Mouse (Mus musculus): ENCODE measurements around the gene Fam53b. TPM values are rescaled to one million over a fixed set of nuclear protein-coding genes. Genes with fewer than 3 reads are reported as not detected.

Fam53b gene
- total and polyA plus RNA-seq, 2 experiments from 2014 or later, result 9.4 to 17.3 TPM

- peak; percentile 54 for DNase-seq (ENCODE audit: low spot score)
Observed at GRCm38 (mm10) chr7:132853361-132853760, 39.7 kb upstream of the Fam53b start.

GRCm38 (mm10) chr7:132852173-132852844, 38.6 kb upstream of the Fam53b start, which contains the start of gene Eef1akmt2:
Eef1akmt2 (minus strand) TSS chr7:132852673.
- ATAC-seq (ENCODE audit: low FRiP score) (peak; percentile 93), DNase-seq (ENCODE audit: low spot score) (peak; percentile 94)
- Histone ChIP-seq H3K27ac (ENCODE audit: low read depth, low read length) (peak within 1 kb of the TSS; percentile 97), H3K4me3 (ENCODE audit: low read depth, low read length) (peak within 1 kb of the TSS; percentile 80), H3K4me1 (ENCODE audit: insufficient read depth, low read length) (no peaks in the 10 kb centered on the region), H3K27me3 (ENCODE audit: insufficient read depth, low read length) (no peaks in the 10 kb centered on the region), H3K9me3 (ENCODE audit: low read length) (no peaks in the 10 kb centered on the region), H3K4me2 (ENCODE audit: low read depth, low read length, poor library complexity, severe bottlenecking) (peak within 1 kb of the TSS; percentile 70), H3K36me3 (ENCODE audit: insufficient read depth, low read length) (peaks cover 9% of the 10 kb centered on the region; the same call in 1 of the 2 replicates), H3K9ac (replicated peaks; ENCODE audit: low read length, poor library complexity, severe bottlenecking) (peak within 1 kb of the TSS; percentile 94)
- under 1% methylated on average over 37 of the region's 37 CpGs for WGBS
- TF ChIP-seq CTCF (IDR thresholded peaks at IDR 0.05), result peak; percentile 54

More at GRCm38 (mm10) chr7:132853361-132853760, 39.7 kb upstream of the Fam53b start:
- H3K9ac ChIP-seq (replicated peaks; ENCODE audit: low read length, poor library complexity, severe bottlenecking), result no peak overlapping the region
- H3K27ac ChIP-seq (ENCODE audit: low read depth, low read length), result peak overlapping the region; percentile 97
- 76% methylated on average over 6 of the region's 6 CpGs for whole genome bisulfite sequencing
- no peaks in the 10 kb centered on the region for H3K4me1 ChIP-seq (ENCODE audit: insufficient read depth, low read length)
- no peaks in the 10 kb centered on the region for H3K27me3 ChIP-seq (ENCODE audit: insufficient read depth, low read length)
- no peak for TF ChIP-seq CTCF (IDR thresholded peaks at IDR 0.05)
- no peak for ATAC-seq (ENCODE audit: low FRiP score)
- no peak overlapping the region for H3K4me2 ChIP-seq (ENCODE audit: low read depth, low read length, poor library complexity, severe bottlenecking)
- no peaks in the 10 kb centered on the region for H3K9me3 ChIP-seq (ENCODE audit: low read length)
- no peak overlapping the region for H3K4me3 ChIP-seq (ENCODE audit: low read depth, low read length)
- peaks cover 5% of the 10 kb centered on the region; the same call in 1 of the 2 replicates for H3K36me3 ChIP-seq (ENCODE audit: insufficient read depth, low read length)

GRCm38 (mm10) chr7:132843152-132843551, 29.5 kb upstream of the Fam53b start:
- WGBS, result 97% methylated on average over 3 of the region's 3 CpGs
- ATAC-seq (ENCODE audit: low FRiP score) (no peak), DNase-seq (ENCODE audit: low spot score) (no peak)
- Histone ChIP-seq H3K4me3 (ENCODE audit: low read depth, low read length) (no peak overlapping the region), H3K9me3 (ENCODE audit: low read length) (no peaks in the 10 kb centered on the region), H3K27ac (ENCODE audit: low read depth, low read length) (no peak overlapping the region), H3K4me2 (ENCODE audit: low read depth, low read length, poor library complexity, severe bottlenecking) (no peak overlapping the region), H3K4me1 (ENCODE audit: insufficient read depth, low read length) (no peaks in the 10 kb centered on the region), H3K36me3 (ENCODE audit: insufficient read depth, low read length) (peaks cover 11% of the 10 kb centered on the region; the same call in 1 of the 2 replicates), H3K9ac (replicated peaks; ENCODE audit: low read length, poor library complexity, severe bottlenecking) (no peak overlapping the region), H3K27me3 (ENCODE audit: insufficient read depth, low read length) (no peaks in the 10 kb centered on the region)
- TF ChIP-seq CTCF (IDR thresholded peaks at IDR 0.05), result no peak

- Histone ChIP-seq H3K4me3 (ENCODE audit: low read depth, low read length) (no peak overlapping the region), H3K36me3 (ENCODE audit: insufficient read depth, low read length) (peaks cover 8% of the 10 kb centered on the region; the same call in 1 of the 2 replicates), H3K4me1 (ENCODE audit: insufficient read depth, low read length) (no peaks in the 10 kb centered on the region), H3K9me3 (ENCODE audit: low read length) (no peaks in the 10 kb centered on the region), H3K9ac (replicated peaks; ENCODE audit: low read length, poor library complexity, severe bottlenecking) (no peak overlapping the region), H3K27ac (ENCODE audit: low read depth, low read length) (no peak overlapping the region), H3K4me2 (ENCODE audit: low read depth, low read length, poor library complexity, severe bottlenecking) (no peak overlapping the region), H3K27me3 (ENCODE audit: insufficient read depth, low read length) (no peaks in the 10 kb centered on the region)
- ATAC-seq (ENCODE audit: low FRiP score) (no peak), DNase-seq (ENCODE audit: low spot score) (no peak)
- TF ChIP-seq CTCF (IDR thresholded peaks at IDR 0.05), result no peak
- WGBS, result 97% methylated on average over 1 of the region's 1 CpGs
Observed at GRCm38 (mm10) chr7:132842455-132842854, 28.8 kb upstream of the Fam53b start.

GRCm38 (mm10) chr7:132841287-132841686, 27.6 kb upstream of the Fam53b start:
- DNase-seq (ENCODE audit: low spot score), result no peak
- WGBS, result 85% methylated on average over 5 of the region's 5 CpGs
- Histone ChIP-seq H3K27me3 (ENCODE audit: insufficient read depth, low read length) (no peaks in the 10 kb centered on the region), H3K4me3 (ENCODE audit: low read depth, low read length) (no peak overlapping the region), H3K9ac (replicated peaks; ENCODE audit: low read length, poor library complexity, severe bottlenecking) (no peak overlapping the region), H3K36me3 (ENCODE audit: insufficient read depth, low read length) (peaks cover 11% of the 10 kb centered on the region; the same call in 1 of the 2 replicates), H3K9me3 (ENCODE audit: low read length) (no peaks in the 10 kb centered on the region), H3K4me2 (ENCODE audit: low read depth, low read length, poor library complexity, severe bottlenecking) (no peak overlapping the region), H3K27ac (ENCODE audit: low read depth, low read length) (no peak overlapping the region), H3K4me1 (ENCODE audit: insufficient read depth, low read length) (no peaks in the 10 kb centered on the region)
- ATAC-seq (ENCODE audit: low FRiP score), result no peak
- no peak for TF ChIP-seq CTCF (IDR thresholded peaks at IDR 0.05)

- H3K36me3 ChIP-seq (ENCODE audit: insufficient read depth, low read length), result peaks cover 17% of the 10 kb centered on the region; the same call in 1 of the 2 replicates
- H3K9me3 ChIP-seq (ENCODE audit: low read length), result no peaks in the 10 kb centered on the region
- DNase-seq (ENCODE audit: low spot score) (no peak), ATAC-seq (ENCODE audit: low FRiP score) (no peak)
- H3K4me1 ChIP-seq (ENCODE audit: insufficient read depth, low read length), result no peaks in the 10 kb centered on the region
- no peak overlapping the region for H3K27ac ChIP-seq (ENCODE audit: low read depth, low read length)
- H3K9ac ChIP-seq (replicated peaks; ENCODE audit: low read length, poor library complexity, severe bottlenecking), result no peak overlapping the region
- no peak overlapping the region for H3K4me2 ChIP-seq (ENCODE audit: low read depth, low read length, poor library complexity, severe bottlenecking)
- no peak overlapping the region for H3K4me3 ChIP-seq (ENCODE audit: low read depth, low read length)
- no peaks in the 10 kb centered on the region for H3K27me3 ChIP-seq (ENCODE audit: insufficient read depth, low read length)
- TF ChIP-seq CTCF (IDR thresholded peaks at IDR 0.05), result no peak
- WGBS, result 69% methylated on average over 4 of the region's 4 CpGs
Observed at GRCm38 (mm10) chr7:132830955-132831354, 17.3 kb upstream of the Fam53b start.
